Mouse (Mus musculus): ENCODE measurements around the gene Stard10. TPM values are rescaled to one million over a fixed set of nuclear protein-coding genes. Genes with fewer than 3 reads are reported as not detected.

Gene Stard10
- polyA plus RNA-seq, 1 experiment from 2014 or later, result 361 TPM

GRCm38 (mm10) chr7:101341405-101341804 is 24.5 kb downstream of the Stard10 start:
- no peak for ATAC-seq
- Histone ChIP-seq H3K9me3 (ENCODE audit: low read length) (no peaks in the 10 kb centered on the region), H3K9ac (replicated peaks) (0 out of 2 replicates have a peak overlapping the region, but pooled peaks have one; percentile 38), H3K4me3 (ENCODE audit: low read depth, low read length) (no peak overlapping the region), H3K4me2 (ENCODE audit: low read depth, low read length) (no peak overlapping the region), H3K36me3 (replicated peaks; ENCODE audit: insufficient read depth, low read length) (peaks cover 46% of the 10 kb centered on the region), H3K4me1 (ENCODE audit: insufficient read depth) (peaks cover 45% of the 10 kb centered on the region), H3K27ac (ENCODE audit: low read depth) (peak overlapping the region; percentile 60), H3K27me3 (ENCODE audit: insufficient read depth, low read length) (no peaks in the 10 kb centered on the region)
- WGBS (ENCODE audit: insufficient replicate concordance), result 27% methylated on average over 6 of the region's 6 CpGs
- TF ChIP-seq CTCF (IDR thresholded peaks at IDR 0.05; ENCODE audit: low read depth) (no peak), EP300 (IDR thresholded peaks at IDR 0.05; ENCODE audit: low read depth) (no peak)
- DNase-seq, result peak; percentile 17

- Histone ChIP-seq H3K4me2 (ENCODE audit: low read depth, low read length) (no peak overlapping the region), H3K36me3 (replicated peaks; ENCODE audit: insufficient read depth, low read length) (peaks cover 35% of the 10 kb centered on the region), H3K9me3 (ENCODE audit: low read length) (no peaks in the 10 kb centered on the region), H3K27ac (ENCODE audit: low read depth) (peak overlapping the region; percentile 39), H3K4me3 (ENCODE audit: low read depth, low read length) (no peak overlapping the region), H3K4me1 (ENCODE audit: insufficient read depth) (peaks cover 50% of the 10 kb centered on the region), H3K27me3 (ENCODE audit: insufficient read depth, low read length) (no peaks in the 10 kb centered on the region), H3K9ac (replicated peaks) (no peak overlapping the region)
- WGBS (ENCODE audit: insufficient replicate concordance), result 43% methylated on average over 7 of the region's 7 CpGs
- no peak for TF ChIP-seq EP300 (IDR thresholded peaks at IDR 0.05; ENCODE audit: low read depth)
- TF ChIP-seq CTCF (IDR thresholded peaks at IDR 0.05; ENCODE audit: low read depth), result no peak
- ATAC-seq, result peak; percentile 26
- DNase-seq, result no peak
Observed at GRCm38 (mm10) chr7:101343135-101343534, 26.2 kb downstream of the Stard10 start.

- Histone ChIP-seq H3K9ac (replicated peaks) (peak overlapping the region; percentile 34; the same call in 1 of the 2 replicates), H3K9me3 (ENCODE audit: low read length) (no peaks in the 10 kb centered on the region), H3K4me2 (ENCODE audit: low read depth, low read length) (no peak overlapping the region), H3K27me3 (ENCODE audit: insufficient read depth, low read length) (no peaks in the 10 kb centered on the region), H3K27ac (ENCODE audit: low read depth) (peak overlapping the region; percentile 39), H3K36me3 (replicated peaks; ENCODE audit: insufficient read depth, low read length) (peaks cover 32% of the 10 kb centered on the region), H3K4me1 (ENCODE audit: insufficient read depth) (peaks cover 62% of the 10 kb centered on the region), H3K4me3 (ENCODE audit: low read depth, low read length) (no peak overlapping the region)
- TF ChIP-seq EP300 (IDR thresholded peaks at IDR 0.05; ENCODE audit: low read depth), result no peak
- no peak for TF ChIP-seq CTCF (IDR thresholded peaks at IDR 0.05; ENCODE audit: low read depth)
- no peak for ATAC-seq
- WGBS (ENCODE audit: insufficient replicate concordance), result 64% methylated on average over 4 of the region's 4 CpGs
- DNase-seq, result no peak
Observed at GRCm38 (mm10) chr7:101344892-101345291, 28.0 kb downstream of the Stard10 start.

GRCm38 (mm10) chr7:101346991-101347390 is 30.1 kb downstream of the Stard10 start:
- ATAC-seq (no peak), DNase-seq (no peak)
- Histone ChIP-seq H3K4me2 (ENCODE audit: low read depth, low read length) (peak overlapping the region; percentile 94; the same call in 1 of the 2 replicates), H3K9me3 (ENCODE audit: low read length) (no peaks in the 10 kb centered on the region), H3K27ac (ENCODE audit: low read depth) (peak overlapping the region; percentile 80), H3K27me3 (ENCODE audit: insufficient read depth, low read length) (no peaks in the 10 kb centered on the region), H3K9ac (replicated peaks) (no peak overlapping the region), H3K36me3 (replicated peaks; ENCODE audit: insufficient read depth, low read length) (peaks cover 31% of the 10 kb centered on the region), H3K4me1 (ENCODE audit: insufficient read depth) (peaks cover 61% of the 10 kb centered on the region), H3K4me3 (ENCODE audit: low read depth, low read length) (peak overlapping the region; percentile 59; the same call in 1 of the 2 replicates)
- 69% methylated on average over 2 of the region's 2 CpGs for WGBS (ENCODE audit: insufficient replicate concordance)
- TF ChIP-seq CTCF (IDR thresholded peaks at IDR 0.05; ENCODE audit: low read depth), result no peak

- peak within 1 kb of the TSS; percentile 59 for H3K4me3 ChIP-seq (ENCODE audit: low read depth, low read length)
- peaks cover 57% of the 10 kb centered on the region for H3K4me1 ChIP-seq (ENCODE audit: insufficient read depth)
- peaks cover 24% of the 10 kb centered on the region for H3K36me3 ChIP-seq (replicated peaks; ENCODE audit: insufficient read depth, low read length)
- peak; percentile 74 for ATAC-seq
- peak within 1 kb of the TSS; percentile 94 for H3K4me2 ChIP-seq (ENCODE audit: low read depth, low read length)
- DNase-seq, result peak; percentile 84
- H3K27ac ChIP-seq (ENCODE audit: low read depth), result peak within 1 kb of the TSS; percentile 80
- H3K9me3 ChIP-seq (ENCODE audit: low read length), result no peaks in the 10 kb centered on the region
- 2% methylated on average over 19 of the region's 35 CpGs for WGBS (ENCODE audit: insufficient replicate concordance)
- peak within 1 kb of the TSS; percentile 66 for H3K9ac ChIP-seq (replicated peaks)
- no peaks in the 10 kb centered on the region for H3K27me3 ChIP-seq (ENCODE audit: insufficient read depth, low read length)
- TF ChIP-seq EP300 (IDR thresholded peaks at IDR 0.05; ENCODE audit: low read depth) (no peak), CTCF (IDR thresholded peaks at IDR 0.05; ENCODE audit: low read depth) (no peak)
Observed at GRCm38 (mm10) chr7:101347767-101348270, 30.9 kb downstream of the Stard10 start, which contains the start of gene Arap1. Gene Arap1 (plus strand): TSS chr7:101348067.

- Histone ChIP-seq H3K9me3 (ENCODE audit: low read length) (no peaks in the 10 kb centered on the region), H3K4me2 (ENCODE audit: low read depth, low read length) (peak overlapping the region; percentile 94), H3K36me3 (replicated peaks; ENCODE audit: insufficient read depth, low read length) (peaks cover 23% of the 10 kb centered on the region), H3K9ac (replicated peaks) (peak overlapping the region; percentile 66), H3K27me3 (ENCODE audit: insufficient read depth, low read length) (no peaks in the 10 kb centered on the region), H3K4me1 (ENCODE audit: insufficient read depth) (peaks cover 55% of the 10 kb centered on the region), H3K4me3 (ENCODE audit: low read depth, low read length) (peak overlapping the region; percentile 59), H3K27ac (ENCODE audit: low read depth) (peak overlapping the region; percentile 80)
- no peak for TF ChIP-seq CTCF (IDR thresholded peaks at IDR 0.05; ENCODE audit: low read depth)
- no peak for TF ChIP-seq EP300 (IDR thresholded peaks at IDR 0.05; ENCODE audit: low read depth)
- 2% methylated on average over 13 of the region's 13 CpGs for WGBS (ENCODE audit: insufficient replicate concordance)
- peak; percentile 9 for ATAC-seq
- no peak for DNase-seq
Observed at GRCm38 (mm10) chr7:101348312-101348711, 31.4 kb downstream of the Stard10 start.

Data from liver, postnatal 0 days (tissue).